Mouse (Mus musculus): ENCODE results near the gene Olfr509.
"Not testable (repeated sequence)": the region's sequence is repeated elsewhere in the genome, so short reads cannot be mapped to it uniquely, and the experiment has no call there.

DNA sequence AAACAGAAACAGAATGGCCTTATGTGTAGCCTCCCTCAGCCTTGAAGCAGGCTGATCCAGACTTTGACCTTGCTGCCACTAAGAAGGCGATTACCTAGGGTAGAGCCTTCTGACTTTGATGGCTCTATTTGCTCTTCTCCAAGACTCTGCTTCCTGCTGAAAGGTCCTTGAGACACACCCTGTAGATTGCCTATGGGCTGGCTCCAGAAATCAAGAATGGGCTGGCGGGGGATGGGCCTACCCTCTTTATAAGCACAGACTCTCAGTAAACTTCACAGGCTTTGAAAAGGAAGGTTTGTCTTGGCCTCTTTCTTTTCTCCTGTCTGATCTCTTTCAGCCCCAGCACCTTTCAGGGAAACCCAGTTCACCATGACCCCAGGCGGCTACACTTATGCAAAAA lies 34.9 kb downstream of the Olfr509 start:
- not testable (repeated sequence) for TF ChIP-seq CTCF (conservative IDR thresholded peaks at IDR 0.05; ENCODE audit: low read length); POU5F1 (IDR thresholded peaks at IDR 0.05; ENCODE audit: borderline replicate concordance, low read length)
- TF ChIP-seq NANOG (IDR thresholded peaks at IDR 0.05; ENCODE audit: borderline replicate concordance, low read length), result peak; percentile 48; the same call in 1 of the 2 replicates
